Mouse (Mus musculus): Measurements from ENCODE around the gene Cbs.

GRCm38 (mm10) chr17:31606424-31606823 lies 30.6 kb downstream of the Cbs start:
- TF ChIP-seq CTCF (IDR thresholded peaks at IDR 0.05; ENCODE audit: insufficient read depth, low read depth, low read length) (no peak), POLR2A (IDR thresholded peaks at IDR 0.05; ENCODE audit: insufficient read depth, low read depth, low read length) (no peak)

Data from olfactory bulb, adult 2 months (tissue).